Mouse (Mus musculus) adrenal gland, adult 2 months (tissue): ENCODE data around the gene Fam78b. TPM values are rescaled to one million over a fixed set of nuclear protein-coding genes. Genes with fewer than 3 reads are reported as not detected.
A peak's percentile ranks its signal among the peaks of the same experiment; 100 is the strongest.

ENCODE experiments used
- DNase-seq: peaks from one replicate; pipeline ENCODE4 v3.0.0; 2021
- polyA plus RNA-seq: library from polyadenylated mRNA; depleted of rRNA; stranded (reverse); fragments of >200 nt; gene quantifications from 2 replicates; pipeline ENCODE4 v1.2.3, GENCODE M21; 2012
- total RNA-seq, 2 experiments: library from RNA; stranded (reverse); gene quantifications; 2 replicates each; pipeline ENCODE4 v1.2.3; 2021

Gene Fam78b
- total and polyA plus RNA-seq, 3 experiments: 4.1 to 6.9 (median 6.4) TPM

DNA sequence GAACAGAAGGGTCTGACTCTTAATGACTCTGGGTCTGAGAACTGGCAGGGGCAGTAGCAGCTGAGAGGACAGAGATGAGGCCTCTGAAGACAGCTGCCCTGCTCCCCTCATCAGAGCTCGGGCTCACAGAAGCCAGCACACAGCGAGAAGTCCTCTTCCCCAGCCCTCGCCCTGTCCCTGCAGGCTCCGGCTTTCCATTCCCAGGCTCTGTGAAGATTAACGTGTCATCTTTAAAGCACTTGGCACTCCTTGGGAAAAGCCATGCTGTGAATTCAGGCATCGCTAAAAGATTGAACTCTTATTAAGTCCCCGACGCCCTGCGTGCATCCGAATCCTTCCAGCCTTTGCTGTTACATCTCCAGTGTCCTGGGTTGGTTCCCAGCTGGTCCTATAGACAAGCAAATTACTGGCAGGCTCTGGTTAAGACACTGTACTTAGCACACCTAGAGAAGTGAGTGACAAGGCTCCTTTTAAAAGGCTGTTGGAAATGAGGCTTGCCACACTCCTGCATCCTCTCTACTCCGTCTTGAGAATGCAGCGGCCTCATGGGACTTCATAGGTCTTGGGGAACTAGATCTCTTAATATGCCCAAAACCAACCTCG, 30.9 kb downstream of the Fam78b start:
- DNase-seq: no peak

DNA sequence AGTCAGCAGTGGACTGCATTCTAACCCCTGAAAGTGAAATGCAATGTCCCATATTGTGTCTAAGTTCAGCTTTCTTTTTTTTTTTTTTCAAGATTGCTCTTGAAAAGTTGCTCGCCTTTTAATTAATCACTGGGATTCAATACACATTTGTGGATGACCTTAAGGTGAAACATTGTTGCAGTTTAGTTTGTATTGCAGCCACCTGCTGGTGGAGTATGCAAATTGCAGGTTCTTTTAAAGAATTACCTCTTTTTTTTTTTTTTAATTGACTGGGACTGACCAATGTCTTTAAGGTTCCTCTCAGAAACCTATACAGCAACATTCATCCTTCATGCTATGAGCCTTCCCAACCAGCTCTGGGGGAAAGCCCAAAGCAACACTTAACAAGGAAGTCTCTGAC, 33.2 kb downstream of the Fam78b start:
- no peak for DNase-seq

DNA sequence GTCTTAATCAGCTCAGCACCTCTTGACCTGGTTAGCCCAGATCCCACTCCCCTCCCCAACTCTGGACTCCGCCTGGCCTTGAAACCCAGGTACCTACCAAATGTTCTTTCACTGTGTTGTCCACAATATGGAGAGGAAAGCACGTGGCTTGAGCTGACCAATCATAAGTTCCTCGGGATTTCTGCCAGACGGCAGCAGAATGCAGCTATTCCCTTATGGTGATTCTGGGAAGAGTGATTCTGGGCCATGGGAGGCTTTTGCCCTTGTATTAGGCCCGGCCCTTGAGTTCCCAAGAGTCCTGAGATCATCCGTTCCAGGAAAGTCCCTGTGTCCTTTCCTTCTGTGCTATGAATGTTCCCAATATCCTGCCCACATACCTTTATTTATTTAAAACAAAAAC, 41.3 kb downstream of the Fam78b start:
- DNase-seq: no peak

DNA sequence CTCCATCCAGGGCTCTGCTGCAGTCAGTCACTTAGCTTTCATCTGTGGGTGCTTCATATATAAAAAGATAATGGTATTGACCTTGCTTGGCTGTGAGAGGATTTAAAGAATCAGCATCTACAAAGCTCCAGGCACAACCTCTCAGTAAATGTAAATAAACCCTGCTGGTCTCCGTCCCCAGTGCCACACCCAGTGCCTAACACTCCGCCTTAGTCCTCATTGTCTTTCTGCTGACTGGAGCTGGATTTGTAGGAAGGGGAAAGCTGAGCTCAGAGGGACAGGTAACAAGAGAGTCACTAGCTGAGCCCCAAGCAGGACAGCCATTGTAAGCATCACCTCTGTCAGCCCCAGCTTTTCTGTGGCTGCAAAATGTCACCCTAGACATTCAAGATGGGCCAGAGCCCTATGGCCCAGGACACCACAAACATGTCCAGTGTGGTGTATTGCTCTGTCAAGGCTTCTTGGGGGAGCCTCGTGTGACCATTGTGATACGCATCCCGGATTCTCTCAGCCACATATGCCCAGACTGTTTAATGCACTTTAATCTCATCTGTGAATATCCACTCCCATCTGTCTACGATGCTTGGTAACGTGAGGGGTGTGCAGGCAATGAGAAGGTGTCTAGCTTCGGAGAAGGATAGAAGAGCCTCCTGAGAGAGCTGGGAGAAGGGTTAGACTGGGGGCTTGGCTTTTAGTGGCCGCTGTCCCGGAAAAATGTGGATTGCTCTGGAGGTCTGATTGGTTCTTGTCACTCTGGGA, 45.1 kb downstream of the Fam78b start:
- DNase-seq: no peak

DNA sequence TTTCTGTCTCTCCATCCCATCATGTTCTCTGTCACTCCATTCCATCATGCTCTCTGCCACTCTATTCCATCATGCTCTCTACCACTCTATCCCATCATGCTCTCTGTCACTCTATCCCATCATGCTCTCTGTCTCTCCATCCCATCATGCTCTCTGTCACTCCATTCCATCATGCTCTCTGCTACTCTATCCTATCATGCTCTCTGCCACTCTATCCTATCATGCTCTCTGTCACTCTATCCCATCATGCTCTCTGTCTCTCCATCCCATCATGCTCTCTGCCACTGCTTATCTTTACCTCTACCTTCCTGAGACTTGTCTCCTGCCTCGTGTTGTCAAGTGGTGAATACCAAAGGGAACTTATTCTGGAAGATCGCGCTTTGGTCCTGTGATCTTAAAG, 49.6 kb downstream of the Fam78b start:
- no peak for DNase-seq

DNA sequence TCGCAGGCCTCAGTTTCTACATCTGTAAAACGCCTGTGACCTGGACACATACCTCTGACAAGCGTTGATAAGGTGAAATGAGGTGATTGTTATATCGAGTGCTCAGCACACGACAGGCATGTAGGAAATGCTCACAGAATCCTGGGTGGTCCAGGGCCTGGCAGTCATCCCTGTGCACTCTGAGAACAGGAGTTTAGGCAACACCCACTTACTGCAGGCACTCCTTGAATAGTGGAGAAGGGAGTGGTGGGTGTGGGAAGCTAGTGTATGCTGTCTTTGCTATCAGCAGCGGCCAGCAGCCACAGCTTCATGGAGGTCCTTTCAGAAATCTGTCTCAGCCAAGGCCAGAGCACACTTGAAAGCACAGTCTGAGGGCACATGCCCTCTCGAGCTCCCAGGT, 52.8 kb downstream of the Fam78b start:
- no peak for DNase-seq

DNA sequence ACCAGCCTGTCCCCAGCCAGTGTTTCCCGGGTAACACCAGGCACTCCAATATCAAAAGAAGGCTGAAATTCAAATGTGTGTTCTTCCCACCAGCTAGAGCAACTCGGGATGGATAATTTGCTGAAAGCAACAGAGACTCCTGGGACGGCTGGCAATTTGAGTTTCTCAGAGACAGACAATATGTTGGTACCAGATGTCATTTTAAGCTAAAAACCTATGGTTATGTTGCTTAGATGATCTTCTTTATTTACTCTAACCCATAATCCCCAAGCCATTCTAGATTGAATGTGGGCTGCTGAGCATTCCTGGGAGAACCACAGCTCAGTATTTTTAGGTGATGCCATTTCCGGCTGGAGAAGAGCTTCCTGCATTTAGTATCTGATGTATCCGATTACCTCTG, 56.3 kb downstream of the Fam78b start:
- no peak for DNase-seq

DNA sequence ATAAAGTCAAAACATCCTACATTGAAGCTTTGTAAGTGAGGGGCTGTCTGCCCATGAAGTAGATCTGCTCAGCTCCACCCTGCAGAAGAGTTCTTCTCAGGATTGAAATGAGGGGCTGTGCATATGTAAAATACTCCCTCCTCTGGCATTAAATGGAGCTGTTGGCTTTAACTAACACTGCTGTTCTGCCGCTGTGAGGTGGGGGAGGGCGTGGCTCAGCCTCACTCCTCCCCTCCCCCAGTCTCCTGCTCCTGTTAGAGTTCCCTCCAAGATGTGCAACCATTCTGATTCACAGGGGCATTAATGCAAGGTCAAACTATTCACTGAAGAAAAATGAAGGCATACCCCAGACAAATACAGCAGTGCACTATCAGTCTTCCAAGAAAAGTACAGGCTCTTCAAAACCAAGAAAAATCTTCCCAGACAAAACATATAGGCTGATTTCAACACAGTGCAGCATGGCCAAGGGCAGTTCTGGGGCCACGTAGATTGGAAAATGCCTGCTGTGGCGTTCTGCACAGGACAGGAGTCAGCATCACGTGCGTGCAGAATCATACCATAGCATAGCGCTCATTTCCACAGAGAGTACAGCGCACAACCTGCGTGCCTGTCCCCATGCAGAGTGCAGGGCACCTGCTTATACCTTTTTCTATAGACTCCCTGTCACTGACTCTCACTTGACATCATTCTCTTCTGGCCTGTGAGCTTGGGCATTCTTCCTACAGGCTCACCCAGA, 58.5 kb downstream of the Fam78b start:
- DNase-seq: peak; percentile 58

DNA sequence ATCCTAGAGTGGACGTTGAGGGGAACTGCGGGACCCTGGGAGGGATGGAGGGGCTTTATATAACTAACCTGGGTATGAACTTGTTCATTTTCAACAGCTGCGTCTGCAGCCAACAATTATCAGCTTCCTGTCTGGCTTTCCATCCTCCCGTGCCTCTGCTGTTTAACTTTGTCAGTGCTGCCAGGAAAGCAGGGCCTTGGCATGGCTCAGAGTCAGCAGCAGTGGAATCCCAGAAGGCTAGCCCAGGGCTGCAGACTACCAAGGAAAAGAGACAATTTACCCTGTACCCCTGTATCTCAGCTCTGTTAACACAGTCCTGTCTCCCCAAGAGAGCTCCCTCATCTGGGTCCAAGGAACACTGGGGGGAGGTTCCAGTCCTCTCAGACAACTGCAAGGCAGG, 62.8 kb downstream of the Fam78b start:
- no peak for DNase-seq

DNA sequence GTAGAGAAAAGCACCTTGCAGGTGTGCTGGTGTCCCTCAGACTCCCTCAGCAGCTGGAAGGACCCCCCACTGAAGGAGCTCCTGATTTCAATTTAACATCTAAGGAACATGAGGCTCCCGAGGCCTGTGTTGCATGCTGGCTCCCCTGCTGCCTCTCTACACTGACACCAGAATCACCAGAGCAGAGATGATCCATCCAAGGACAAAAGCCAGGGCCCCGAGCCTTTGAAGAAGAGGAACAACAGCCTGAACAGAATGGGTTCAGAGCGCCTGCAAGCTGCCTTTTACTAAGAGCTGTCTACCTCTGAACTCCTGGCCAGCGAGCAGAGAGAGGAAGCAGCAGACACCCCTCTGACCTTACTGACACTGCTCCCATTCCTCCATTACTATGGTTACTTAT, 64.3 kb downstream of the Fam78b start:
- peak; percentile 51 for DNase-seq

DNA sequence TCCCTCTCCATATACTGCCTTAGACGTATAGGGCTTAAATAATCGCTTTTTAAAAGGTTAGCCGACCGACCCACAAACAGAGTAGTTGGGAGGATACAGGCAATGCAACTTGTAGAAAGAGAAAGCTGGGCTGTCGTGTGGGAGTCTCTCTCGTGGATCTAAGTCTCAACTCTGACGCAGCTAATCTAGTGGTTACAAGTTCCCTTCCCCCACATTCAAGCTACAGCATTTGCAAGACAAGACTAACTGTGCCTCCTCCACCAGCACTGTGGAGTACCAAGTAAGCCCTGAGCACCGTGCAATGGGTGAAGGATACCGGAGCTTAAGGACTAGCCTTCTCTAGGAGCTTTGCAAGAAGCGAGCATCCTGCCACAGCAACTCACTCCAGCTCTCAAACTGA, 64.8 kb downstream of the Fam78b start:
- DNase-seq: no peak

DNA sequence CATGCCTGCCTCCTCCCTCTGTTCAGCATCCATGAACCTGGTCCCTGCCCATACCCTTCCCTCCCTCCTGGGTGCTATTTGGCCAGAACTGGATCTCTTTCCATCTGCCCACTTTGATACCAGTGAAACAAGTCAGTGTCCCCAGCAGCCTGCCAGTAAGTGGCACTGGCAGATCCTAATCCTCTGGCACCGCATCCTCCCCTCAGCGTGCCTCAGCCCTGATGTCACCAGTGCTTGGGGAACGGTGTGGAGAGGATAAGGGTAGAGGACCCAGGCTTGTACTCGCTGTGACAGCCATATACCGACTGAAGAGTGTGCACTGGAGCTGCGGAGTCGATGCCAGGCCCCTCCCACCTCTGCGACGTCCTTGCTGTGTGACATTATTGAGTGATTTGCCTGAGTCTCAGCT, 65.7 kb downstream of the Fam78b start:
- DNase-seq: peak; percentile 71

DNA sequence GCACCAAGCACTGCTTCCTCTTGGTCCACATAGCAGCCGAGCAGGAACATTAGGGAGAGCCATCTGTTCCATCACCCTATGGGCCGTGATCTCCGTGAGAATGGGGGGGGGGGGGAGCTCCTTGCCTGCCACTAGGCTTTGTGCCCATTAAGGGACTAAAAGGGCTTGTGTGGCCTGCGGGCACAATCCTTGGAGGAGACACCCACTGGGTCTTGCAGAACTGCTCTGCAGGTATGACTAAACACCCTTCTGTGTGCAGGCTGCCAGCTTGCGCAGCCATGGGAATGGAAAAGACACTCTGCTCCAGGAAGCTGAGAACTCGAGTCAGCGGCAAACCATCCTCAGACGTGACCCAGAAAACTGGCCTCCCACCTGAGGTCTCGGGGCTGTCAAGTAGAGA, 68.5 kb downstream of the Fam78b start:
- no peak for DNase-seq

DNA sequence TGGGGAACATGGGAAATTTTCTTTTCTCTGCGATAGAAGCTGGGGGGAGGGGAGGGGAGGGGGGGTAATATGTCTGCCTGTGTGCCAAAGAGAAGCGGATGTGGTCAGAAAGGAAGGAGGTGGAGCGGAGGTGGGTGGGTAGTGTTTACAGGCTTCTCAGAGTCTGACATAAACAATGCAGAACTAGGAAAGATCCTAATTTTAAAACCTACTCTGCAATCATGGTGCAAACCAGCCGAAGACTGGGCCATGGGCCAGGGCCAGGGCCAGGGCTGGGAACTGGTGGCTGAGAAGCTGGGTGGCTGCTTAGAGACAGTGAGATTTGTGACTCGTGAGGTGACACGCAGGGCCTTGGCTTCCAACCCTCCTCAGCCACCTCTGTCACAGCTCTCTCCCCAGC, 69.1 kb downstream of the Fam78b start:
- peak; percentile 27 for DNase-seq

DNA sequence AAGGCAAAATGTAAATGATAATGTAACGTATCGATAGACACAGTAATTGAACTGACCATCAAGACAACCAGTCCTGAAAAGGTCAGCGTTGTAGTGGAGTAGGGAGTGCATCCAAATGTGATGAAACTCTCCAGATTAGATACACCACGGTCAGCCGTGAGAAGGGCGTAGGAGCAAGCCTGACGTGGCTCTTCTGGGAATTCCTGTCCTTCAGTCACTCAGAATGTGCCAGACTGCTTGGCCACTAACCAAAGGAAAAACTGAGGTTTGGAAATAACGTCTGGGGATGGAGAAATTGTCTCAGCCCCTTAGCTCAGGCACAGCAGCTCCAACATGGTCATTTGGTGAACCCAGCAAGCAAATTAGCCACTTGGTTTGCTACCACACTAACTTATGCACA, 74.5 kb downstream of the Fam78b start:
- peak; percentile 71 for DNase-seq

DNA sequence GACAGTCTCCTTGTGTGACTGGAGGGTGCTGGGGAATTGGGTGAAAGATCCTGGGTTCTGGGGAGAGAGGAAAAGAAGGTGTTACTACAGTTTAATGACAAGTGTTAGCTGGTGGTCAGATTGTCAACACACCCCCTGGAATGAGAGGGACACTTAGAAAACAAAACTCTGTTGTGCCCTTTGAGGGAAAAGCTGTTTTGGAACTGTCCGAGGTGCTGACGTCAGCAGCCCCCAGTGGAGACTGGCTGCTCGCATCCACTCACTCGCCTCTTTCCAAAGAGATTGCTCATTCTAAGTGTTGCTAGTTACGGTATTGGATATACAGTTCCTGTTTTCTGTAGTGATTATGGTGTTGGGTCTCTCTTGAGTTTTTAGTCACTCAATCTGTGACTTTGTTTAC, 78.3 kb downstream of the Fam78b start:
- no peak for DNase-seq

DNA sequence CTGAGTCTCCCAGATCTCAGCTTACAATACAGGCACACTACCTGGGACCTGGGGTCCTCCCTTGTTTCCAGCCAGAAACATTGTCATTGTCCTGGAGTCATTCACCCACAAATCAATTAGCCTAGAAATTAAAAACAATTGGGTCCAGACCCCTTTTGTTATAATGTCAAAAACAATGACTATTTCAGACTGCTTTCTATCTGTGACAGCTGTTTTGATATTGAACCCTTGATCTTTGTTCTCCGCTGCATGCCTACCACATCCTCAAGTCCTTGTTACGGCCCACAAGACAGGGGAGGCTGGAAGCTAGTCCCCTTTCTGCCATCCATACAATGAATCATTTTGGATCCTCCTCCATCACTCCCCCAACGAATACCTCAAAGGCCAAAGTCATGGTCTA, 80.7 kb downstream of the Fam78b start:
- DNase-seq: no peak

DNA sequence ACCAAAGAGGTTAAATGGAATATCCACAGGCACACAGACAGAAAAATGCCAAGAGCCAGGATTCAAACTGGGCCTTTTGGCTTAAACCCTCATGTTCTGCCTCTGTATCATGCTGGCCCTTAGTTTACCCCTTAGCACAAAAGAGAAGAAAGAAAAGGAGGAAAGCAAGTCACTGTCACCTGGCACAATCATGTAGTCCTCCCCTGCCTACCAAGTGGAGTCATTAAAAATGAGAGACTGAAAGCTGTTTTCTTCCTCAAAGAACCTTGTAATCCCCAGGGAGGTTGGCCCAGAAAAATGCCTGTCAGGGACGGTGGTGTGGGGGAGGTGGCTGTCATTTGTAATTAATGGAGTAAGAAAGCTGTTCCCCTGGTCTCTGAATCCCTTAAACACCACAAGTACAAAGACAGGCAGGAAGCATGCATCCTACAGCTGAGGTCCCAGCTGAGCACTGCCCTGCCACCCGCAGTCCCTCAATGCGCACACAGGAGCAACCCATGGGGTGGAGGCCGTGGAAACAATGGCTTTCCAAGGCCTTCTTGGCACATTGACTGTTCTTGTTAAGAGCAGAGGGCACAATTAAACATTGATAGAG, 81.4 kb downstream of the Fam78b start:
- no peak for DNase-seq

DNA sequence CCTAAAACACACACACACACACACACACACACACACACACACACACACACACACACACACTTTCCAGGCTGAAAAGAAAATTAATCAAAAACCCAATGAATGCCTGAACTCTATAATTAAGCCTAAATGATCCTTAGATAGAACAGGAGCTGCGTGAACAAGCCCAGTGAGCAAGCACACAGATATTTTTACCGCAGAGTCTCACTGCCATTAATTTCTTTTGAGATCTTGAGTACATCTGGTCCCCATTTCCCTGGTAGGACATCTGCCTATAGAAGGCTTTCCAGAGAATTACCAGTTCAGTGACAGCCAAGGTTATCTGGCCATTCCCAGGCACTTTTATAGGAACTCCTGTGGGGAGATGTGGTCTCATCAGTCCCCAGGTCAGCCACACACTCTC, 82.0 kb downstream of the Fam78b start:
- DNase-seq: no peak

DNA sequence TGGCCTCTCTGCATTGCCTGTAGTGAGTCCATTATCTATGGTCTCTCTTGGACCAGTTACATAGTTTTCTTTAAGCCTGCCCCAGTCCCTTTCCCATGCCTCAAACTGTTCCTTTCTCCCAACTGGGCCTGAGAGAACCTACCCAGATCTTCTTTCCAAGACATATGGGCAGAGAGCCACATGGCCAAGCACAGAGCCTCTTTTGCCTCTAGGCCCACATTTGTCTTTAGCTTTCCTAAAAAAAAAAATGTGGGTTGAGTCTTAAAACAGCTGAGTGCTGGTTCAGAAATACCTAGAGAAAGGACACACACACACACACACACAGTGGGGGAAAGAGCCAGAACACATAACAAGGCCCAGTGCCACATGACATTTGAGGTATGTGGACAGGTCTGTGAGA, 83.1 kb downstream of the Fam78b start:
- DNase-seq: no peak

DNA sequence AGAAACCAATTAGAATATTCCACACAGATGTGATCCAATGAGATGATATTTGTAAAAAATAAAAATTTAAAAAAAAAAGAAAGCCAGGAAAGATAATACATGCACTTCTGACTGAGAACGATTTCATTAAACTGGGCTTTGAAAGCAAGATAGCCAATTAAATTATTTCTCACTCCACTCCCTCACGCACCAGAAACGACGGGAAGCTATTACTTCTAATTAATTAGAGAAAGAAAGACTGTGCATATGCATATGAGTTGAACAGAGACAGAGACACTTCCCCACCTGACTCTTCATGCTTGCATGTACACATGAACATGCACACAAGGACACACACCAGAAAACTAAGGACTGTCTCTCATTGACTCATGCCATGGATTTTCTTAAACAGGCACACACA, 84.2 kb downstream of the Fam78b start:
- DNase-seq: no peak

DNA sequence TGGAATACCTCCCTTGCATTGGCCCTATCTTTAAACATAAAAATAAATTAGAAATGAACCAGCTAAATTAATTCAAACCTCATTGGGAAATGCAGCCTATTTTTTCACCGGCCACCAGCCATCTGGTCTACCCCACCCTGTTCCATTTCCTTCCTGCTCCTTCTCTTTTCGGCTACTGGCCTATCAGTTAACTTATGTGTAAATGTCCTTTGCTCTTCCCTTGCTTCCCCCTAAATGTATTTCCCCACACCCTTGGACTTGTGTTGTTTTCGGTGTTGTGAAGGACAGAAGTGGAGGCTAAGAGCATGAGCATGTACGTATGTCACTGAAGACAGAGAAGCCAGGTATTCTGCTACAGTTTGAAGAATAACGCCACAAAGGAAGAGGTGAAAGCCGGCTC, 89.2 kb downstream of the Fam78b start:
- DNase-seq: no peak

DNA sequence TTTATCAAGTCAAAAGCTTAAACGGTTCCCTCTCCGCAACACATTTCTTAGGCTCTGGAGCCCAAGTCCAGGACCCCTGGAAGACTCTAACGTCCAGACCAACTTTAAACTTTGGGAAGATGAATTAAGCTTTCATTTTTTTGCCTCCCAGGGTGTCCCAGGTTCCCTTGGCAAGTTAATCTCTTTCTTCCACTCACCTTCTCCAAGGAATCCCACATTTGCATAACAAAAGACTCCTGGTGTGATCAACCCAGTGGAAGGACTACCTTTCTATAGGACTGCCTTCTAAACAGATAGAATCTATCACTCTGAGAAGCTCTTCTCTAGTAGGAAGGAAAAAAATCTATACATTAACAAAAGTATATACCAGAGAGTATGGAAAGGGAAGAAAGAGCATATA, 92.3 kb downstream of the Fam78b start:
- DNase-seq: no peak
